In the genomic region with DNA sequence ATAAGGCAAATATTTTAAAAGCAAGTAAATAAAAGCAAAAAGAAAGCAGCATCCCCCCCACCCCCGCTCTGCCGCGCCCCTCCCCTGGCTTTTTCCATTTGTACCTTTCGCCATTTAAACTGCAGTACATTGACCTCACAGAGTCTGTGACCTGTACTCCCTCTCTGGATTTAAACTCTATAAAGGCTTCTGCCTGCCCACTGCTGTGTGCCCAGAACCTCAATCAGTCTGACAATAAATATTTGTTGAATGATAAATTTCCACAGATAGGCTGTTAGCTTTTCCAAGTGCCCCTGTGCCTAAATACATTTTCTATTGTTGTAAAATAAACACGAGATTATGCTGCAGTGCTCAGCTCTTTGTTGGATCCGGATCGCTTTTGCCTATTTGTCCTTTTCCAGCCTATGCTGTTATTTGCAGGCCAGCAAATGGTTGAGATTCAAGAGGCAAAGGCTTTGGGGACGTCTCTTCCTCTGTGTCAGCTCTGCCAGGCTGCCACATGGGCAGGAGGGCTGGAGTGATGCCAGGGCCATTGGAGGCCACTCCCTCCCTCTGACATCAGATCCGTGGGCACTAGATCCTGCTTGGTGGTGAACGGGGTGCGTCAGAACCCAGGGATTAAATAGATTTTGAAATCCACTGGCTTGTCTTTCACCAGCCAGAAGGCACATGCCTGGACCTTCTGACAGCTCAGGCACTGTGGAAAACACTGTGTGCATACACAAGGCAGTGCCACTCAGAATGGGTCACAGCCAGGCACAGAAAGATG, we compare ENCODE assay signal across 8 mouse cellular contexts.
A peak's percentile ranks its signal among the peaks of the same experiment; 100 is the strongest.
DNase-seq lines count a peak whose midpoint lies in the region; ATAC-seq and TF ChIP-seq lines count a peak whose summit lies in the region.

No protein-coding gene starts in this region.

- no peak overlapping the region for H3K9ac ChIP-seq in liver, postnatal 0 days (replicated peaks)
- H3K9ac ChIP-seq in liver, embryonic 12.5 days = no peak overlapping the region
- no peak overlapping the region for H3K9ac ChIP-seq in lung, embryonic 16.5 days (ENCODE audit: low read length)

- no peak for TF ChIP-seq EP300 in liver, postnatal 0 days (IDR thresholded peaks at IDR 0.05; ENCODE audit: low read depth)

- peaks cover 13% of the 10 kb centered on the region for H3K4me1 ChIP-seq in liver, postnatal 0 days (ENCODE audit: insufficient read depth)
- 0 out of 2 replicates have a peak, but pooled peaks cover 4% of the 10 kb centered on the region for H3K4me1 ChIP-seq in liver, embryonic 12.5 days
- 0 out of 2 replicates have a peak, but pooled peaks cover 3% of the 10 kb centered on the region for H3K4me1 ChIP-seq in lung, embryonic 16.5 days (replicated peaks; ENCODE audit: control insufficient read depth, insufficient read depth, low read length)

- no peak for TF ChIP-seq CTCF in liver, postnatal 0 days (IDR thresholded peaks at IDR 0.05; ENCODE audit: low read depth)

- no peaks in the 10 kb centered on the region for H3K9me3 ChIP-seq in liver, postnatal 0 days (ENCODE audit: low read length)
- no peaks in the 10 kb centered on the region for H3K9me3 ChIP-seq in liver, embryonic 12.5 days (replicated peaks)
- H3K9me3 ChIP-seq in lung, embryonic 16.5 days (ENCODE audit: control insufficient read depth, low read length) = no peaks in the 10 kb centered on the region

- H3K27me3 ChIP-seq in liver, postnatal 0 days (ENCODE audit: insufficient read depth, low read length) = peaks cover 12% of the 10 kb centered on the region; the same call in 1 of the 2 replicates
- H3K27me3 ChIP-seq in liver, embryonic 12.5 days (replicated peaks) = peaks cover 70% of the 10 kb centered on the region
- H3K27me3 ChIP-seq in lung, embryonic 16.5 days (ENCODE audit: control insufficient read depth, insufficient read depth, low read depth, low read length) = no peaks in the 10 kb centered on the region; the same call in 1 of the 2 replicates

- no peak overlapping the region for H3K4me3 ChIP-seq in liver, postnatal 0 days (ENCODE audit: low read depth, low read length)
- no peak overlapping the region for H3K4me3 ChIP-seq in liver, embryonic 12.5 days
- no peak overlapping the region for H3K4me3 ChIP-seq in lung, embryonic 16.5 days (ENCODE audit: low read length)

- H3K4me2 ChIP-seq in liver, postnatal 0 days (ENCODE audit: low read depth, low read length) = no peak overlapping the region
- H3K4me2 ChIP-seq in liver, embryonic 12.5 days = no peak overlapping the region
- H3K4me2 ChIP-seq in lung, embryonic 16.5 days (ENCODE audit: low read depth, low read length) = no peak overlapping the region

- H3K36me3 ChIP-seq in liver, postnatal 0 days (replicated peaks; ENCODE audit: insufficient read depth, low read length) = no peaks in the 10 kb centered on the region
- no peaks in the 10 kb centered on the region for H3K36me3 ChIP-seq in liver, embryonic 12.5 days
- no peaks in the 10 kb centered on the region for H3K36me3 ChIP-seq in lung, embryonic 16.5 days (ENCODE audit: control insufficient read depth, insufficient read depth, low read length)

- intact Hi-C loops in gastrocnemius, postnatal 14 days (cut with DNase I; ENCODE audit: low total_unique reads) = loop anchor here (5.0 kb wide), 1 partner anchor 52 kb away; no protein-coding TSS in a partner anchor

- ATAC-seq in liver, postnatal 0 days = peak; percentile 78
- no peak for ATAC-seq in liver, embryonic 12.5 days
- peak; percentile 21 for ATAC-seq in lung, embryonic 16.5 days (ENCODE audit: low read depth)

- peak; percentile 66 for DNase-seq in liver, postnatal 0 days
- DNase-seq in cerebellum, postnatal 10 days = peak; percentile 99 to 100
- DNase-seq in gastrocnemius, postnatal 14 days = peak; percentile 90
- peak; percentile 83 for DNase-seq in kidney, postnatal 10 days
- DNase-seq in right cerebral cortex, postnatal 25 days = peak; percentile 71
- no peak for DNase-seq in thymus, postnatal 0 days (ENCODE audit: low spot score)

- H3K27ac ChIP-seq in liver, postnatal 0 days (ENCODE audit: low read depth) = peak overlapping the region; percentile 81
- H3K27ac ChIP-seq in liver, embryonic 12.5 days = no peak overlapping the region
- H3K27ac ChIP-seq in lung, embryonic 16.5 days (ENCODE audit: low read length) = no peak overlapping the region

- 60% methylated on average over 11 of the region's 11 CpGs for WGBS in liver, postnatal 0 days (ENCODE audit: insufficient replicate concordance)
- WGBS in liver, embryonic 12.5 days (ENCODE audit: insufficient replicate concordance) = 63% methylated on average over 11 of the region's 11 CpGs
- 51% methylated on average over 11 of the region's 11 CpGs for WGBS in lung, embryonic 16.5 days
